Mouse (Mus musculus) ES-Bruce4 (cell line): ENCODE measurements around the gene Atxn2.

Experiments
- CTCF ChIP-seq: IDR thresholded peaks from one replicate; pipeline ENCODE4 v1.8.1; 2011; ENCODE audit warnings: low read depth, low read length
- EP300 ChIP-seq: IDR thresholded peaks from 2 replicates; pipeline ENCODE4 v1.6.1; 2011; ENCODE audit warnings: low read depth, low read length; ENCODE audit not compliant: insufficient read depth
- POLR2A ChIP-seq: IDR thresholded peaks from one replicate; pipeline ENCODE4 v1.8.1; 2011; ENCODE audit warnings: low read length; ENCODE audit not compliant: insufficient read depth

DNA sequence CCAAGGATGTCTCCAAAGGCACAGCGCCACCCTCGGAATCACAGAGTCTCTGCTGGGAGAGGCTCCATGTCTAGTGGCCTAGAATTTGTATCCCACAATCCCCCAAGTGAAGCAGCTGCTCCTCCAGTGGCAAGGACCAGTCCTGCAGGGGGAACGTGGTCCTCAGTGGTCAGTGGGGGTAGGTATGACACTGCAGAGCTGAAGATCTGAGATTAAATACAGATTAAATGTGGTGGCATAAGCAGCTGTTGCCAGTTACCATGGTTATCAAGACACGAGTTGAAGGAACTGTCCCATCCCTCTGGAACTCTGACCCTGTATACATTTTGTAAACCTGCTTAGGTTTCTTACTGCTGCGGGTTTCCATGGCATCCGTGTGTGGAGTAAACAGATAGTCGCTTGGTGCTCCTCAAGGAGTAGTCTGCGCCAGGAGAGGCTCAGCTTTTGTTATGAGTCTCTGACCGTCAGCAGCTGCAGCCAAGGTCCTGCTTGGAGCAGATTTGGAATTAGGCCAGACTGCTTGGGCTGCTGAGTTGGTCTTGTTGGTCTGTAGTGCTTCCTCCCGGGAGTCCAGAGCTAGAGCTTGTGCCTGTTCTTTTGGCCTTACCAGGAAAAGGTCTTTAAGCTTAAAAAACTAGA, 72.8 kb downstream of the Atxn2 start:
- TF ChIP-seq POLR2A (no peak), CTCF (no peak), EP300 (no peak)
